Mouse (Mus musculus) ES-Bruce4 (cell line): Measurements from ENCODE around the gene 1700025C18Rik.

Experiments
- CTCF ChIP-seq: IDR thresholded peaks from one replicate; pipeline ENCODE4 v1.8.1; 2011; ENCODE audit warnings: low read depth, low read length
- EP300 ChIP-seq: IDR thresholded peaks from 2 replicates; pipeline ENCODE4 v1.6.1; 2011; ENCODE audit warnings: low read depth, low read length; ENCODE audit not compliant: insufficient read depth
- POLR2A ChIP-seq: IDR thresholded peaks from one replicate; pipeline ENCODE4 v1.8.1; 2011; ENCODE audit warnings: low read length; ENCODE audit not compliant: insufficient read depth

GRCm38 (mm10) chr2:165100749-165101148, 10.2 kb upstream of the 1700025C18Rik start:
- no peak for TF ChIP-seq CTCF
- TF ChIP-seq POLR2A, result no peak
- no peak for TF ChIP-seq EP300
